Mouse (Mus musculus): ENCODE results near the gene Atp6v1g2.

DNA sequence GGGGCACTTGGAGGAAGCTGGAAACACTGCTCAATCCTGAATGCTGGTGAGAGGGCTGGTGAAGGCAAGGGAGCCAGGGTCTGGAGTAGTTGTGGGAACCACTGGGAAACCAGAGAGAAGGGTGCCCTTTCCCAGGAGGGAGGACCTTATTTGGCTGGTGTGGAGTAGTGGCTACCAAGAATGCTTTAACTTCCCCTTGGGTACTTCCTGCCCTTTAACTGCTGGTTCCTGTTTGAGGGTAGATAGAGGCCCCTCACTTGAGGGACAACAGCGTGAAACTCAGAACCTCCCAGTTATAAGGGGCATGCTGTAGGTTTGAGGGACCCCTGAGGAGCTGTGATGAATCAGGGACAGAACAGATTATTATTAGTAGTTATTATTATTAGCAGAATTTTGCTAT, 44.3 kb upstream of the Atp6v1g2 start:
- TF ChIP-seq CTCF (IDR thresholded peaks at IDR 0.05; ENCODE audit: borderline replicate concordance, insufficient read depth, low read depth, low read length) (no peak), POLR2A (IDR thresholded peaks at IDR 0.05; ENCODE audit: borderline replicate concordance, insufficient read depth, low read length) (no peak)

Measured in cerebellum, adult 2 months (tissue).